Mouse (Mus musculus) frontal cortex, postnatal 14 days (tissue): ENCODE data around the gene Ahcy.
A peak's percentile ranks its signal among the peaks of the same experiment; 100 is the strongest.
"Not testable (repeated sequence)": the region's sequence is repeated elsewhere in the genome, so short reads cannot be mapped to it uniquely, and the experiment has no call there.

ENCODE experiments used
- DNase-seq, 2 experiments: peaks; one replicate each; pipeline ENCODE4 v3.0.0; 2022; ENCODE audit warnings: low spot score in 2 of 2

Ahcy gene

DNA sequence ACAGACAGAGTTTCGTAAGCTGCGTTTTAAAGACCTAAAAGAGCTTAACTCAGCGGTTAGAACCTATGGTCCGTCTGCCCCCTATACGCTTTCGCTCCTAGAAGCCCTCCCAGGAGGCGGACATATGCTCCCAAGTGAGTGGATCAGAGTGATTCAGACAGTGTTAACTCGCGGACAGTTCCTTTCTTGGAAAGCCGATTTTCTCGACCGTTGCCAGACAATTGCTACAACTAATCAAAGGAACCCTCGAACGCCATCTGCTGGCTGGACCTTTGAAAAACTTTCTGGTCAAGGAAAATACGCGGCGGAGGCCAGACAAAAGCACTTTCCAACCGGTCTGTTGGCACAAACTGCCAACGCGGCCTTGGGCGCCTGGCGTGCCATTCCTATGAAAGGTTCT, 54.6 kb downstream of the Ahcy start:
- peak; percentile 63 to 84 for DNase-seq

DNA sequence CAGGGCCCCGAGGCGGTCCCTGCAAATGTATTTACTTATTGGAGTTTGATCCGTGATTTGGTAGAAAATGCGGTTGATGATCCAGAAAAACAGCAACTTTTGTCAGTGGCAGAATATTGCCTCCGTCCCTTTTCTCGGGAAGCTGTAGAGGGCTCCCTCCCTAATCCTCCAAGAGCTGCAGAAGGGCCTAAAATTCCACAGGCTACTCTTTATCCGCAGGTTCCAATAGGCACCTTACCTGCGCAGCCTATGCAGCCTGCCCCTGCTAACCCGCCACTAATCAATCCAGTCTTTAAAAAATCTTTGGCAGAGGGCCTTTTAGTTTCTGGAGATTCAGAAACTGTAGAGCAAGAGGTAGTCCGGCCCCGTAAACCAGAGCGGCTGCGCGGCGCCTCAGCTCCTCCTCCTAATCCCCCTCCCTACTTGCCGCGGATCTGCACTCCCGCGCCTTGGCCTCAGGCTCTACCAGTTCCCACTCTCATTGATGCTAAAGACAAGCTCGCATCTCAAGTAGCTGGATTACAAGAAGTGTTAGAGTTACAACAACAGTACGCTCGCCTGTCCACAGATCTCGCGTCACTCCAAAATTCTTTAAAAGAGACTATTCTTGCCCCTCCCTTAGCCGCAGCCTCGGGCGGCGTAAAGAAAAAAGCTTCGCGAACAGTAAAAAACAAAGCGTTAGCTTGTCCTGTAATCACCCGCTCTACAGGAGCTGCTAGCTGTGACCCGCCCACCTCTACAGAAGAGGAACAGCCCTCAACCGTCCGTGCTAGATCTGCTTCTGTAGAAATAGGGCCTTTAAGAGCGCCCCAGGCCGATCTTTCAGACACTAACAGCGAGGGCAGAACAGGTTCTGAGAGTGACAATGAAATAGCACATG, 55.3 kb downstream of the Ahcy start:
- DNase-seq = peak; percentile 40 to 59

DNA sequence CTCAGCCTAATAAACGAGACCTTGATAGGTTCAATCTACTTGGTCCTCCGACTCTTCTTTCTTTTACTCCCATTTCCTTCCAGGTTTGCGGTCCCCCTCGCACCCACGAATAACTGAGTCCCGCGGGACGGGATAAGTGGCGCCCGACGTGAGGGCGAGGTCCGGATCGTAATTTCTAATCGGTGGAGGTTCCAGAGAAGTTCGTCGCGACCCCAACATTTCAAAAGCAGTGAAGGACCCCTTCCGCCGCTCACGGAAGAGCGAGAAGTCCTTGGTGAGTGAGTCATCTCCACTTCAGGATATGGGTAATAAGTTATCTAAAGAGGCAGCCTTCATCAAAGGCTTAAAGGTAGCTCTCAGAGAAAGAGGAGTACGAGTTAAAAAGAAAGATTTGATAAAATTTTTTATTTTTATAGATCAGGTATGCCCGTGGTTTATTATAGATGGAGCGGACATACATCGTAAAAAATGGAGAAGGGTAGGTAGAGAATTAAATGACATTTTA, 56.0 kb downstream of the Ahcy start, which contains the start of gene Gm14226:
Gene Gm14226, plus strand, starts transcription at position 16 of the 505 bp plus-strand sequence.
- DNase-seq = not testable (repeated sequence)

DNA sequence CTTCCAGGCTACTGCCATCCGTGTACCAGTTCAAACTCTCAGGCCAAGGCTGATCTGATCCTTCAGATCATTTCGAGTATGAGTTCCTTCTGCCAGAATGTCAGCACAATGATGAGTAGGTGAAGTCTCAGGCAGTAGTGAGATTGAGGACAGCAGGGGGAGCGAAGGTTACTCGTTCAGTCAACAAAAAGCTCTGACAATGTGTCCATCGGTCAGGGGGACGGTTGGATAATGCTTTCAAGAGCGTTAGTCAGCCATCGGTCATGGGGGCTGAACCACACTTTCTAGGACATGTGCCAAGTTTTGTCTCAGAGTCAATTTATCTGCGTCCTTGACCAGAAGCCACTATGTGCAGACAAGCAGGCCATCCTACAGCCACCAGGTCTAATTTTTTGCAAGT, 57.5 kb downstream of the Ahcy start:
- not testable (repeated sequence) for DNase-seq

DNA sequence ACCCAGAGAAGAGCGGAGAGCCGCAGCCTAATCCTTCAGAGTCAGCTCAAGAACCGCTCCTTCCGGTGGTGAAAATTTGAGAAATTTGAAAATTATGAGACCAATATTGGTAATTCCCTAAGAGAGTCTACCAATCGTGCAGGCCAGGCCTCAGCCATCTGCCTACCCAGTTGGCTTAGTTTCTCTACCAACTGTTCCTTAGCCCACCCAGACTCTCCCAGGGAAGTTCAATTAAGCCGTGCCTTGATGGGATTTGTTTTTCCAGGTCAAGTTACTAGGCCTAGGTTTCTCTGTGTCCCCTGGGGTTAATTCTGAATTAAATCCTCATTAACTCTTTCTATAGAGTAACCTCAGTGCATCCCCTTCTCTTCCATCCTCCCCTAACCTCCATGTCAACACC, 61.3 kb downstream of the Ahcy start:
- no peak for DNase-seq

DNA sequence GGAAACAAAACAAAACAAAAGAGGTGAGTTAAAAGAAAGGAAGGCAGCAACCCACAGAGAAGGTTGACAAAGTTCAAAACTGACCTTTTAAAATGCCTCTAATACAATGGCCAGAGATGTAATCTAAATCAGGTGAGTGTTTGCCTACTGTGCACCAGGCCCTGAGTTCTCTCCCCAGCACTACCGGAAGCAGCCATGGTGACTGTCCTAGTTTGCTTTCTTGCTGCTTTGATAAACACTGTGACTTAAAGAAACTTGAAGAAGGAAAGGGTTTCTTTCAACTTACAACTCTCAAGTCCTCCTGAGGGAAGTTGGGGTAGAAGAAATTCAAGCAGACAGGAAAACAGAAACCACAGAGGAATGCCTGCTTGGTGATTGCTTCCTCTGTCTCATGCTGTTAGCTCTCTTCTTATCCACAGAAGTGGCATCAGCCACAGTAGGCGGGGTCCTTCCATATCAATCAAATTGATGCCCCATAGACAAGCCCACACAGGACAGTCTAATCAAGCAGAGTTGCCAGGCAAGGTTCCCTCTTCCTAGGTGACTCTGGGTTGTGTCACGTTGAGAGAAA, 63.1 kb downstream of the Ahcy start:
- no peak for DNase-seq
